Mouse (Mus musculus) CD4-positive, CD25-positive, alpha-beta regulatory T cell (primary cell): ENCODE results near the gene Vax1. TPM values are rescaled to one million over a fixed set of nuclear protein-coding genes. Genes with fewer than 3 reads are reported as not detected.

Experiments used
- polyA plus RNA-seq: library from polyadenylated mRNA; unstranded; fragments of 100-300 nt; shearing (Covaris generic); gene quantifications from one replicate; pipeline ENCODE4 v1.2.1, GENCODE M21; 2017

The Vax1 gene
- polyA plus RNA-seq = not detected

GRCm38 (mm10) chr19:59169936-59170765 is at the start of gene Vax1:
Gene Vax1, minus strand, starts transcription at chr19:59170056.

GRCm38 (mm10) chr19:59218991-59219390 is 49.1 kb upstream of the Vax1 start, which contains the start of gene Kcnk18:
Gene Kcnk18, plus strand, starts transcription at chr19:59219214.

Other genes starting within 250 kb of the Vax1 start
- gene Eno4, start 226.6 kb downstream of the Vax1 start, polyA plus RNA-seq = 0.07 TPM
- gene Hspa12a, start 226.4 kb downstream of the Vax1 start, polyA plus RNA-seq = 1.8 TPM
- 0.71 TPM for gene Shtn1, start 94.0 kb downstream of the Vax1 start, polyA plus RNA-seq
- gene Kcnk18, start 49.2 kb upstream of the Vax1 start, polyA plus RNA-seq = not detected
- 5.4 TPM for gene Slc18a2, start 90.8 kb upstream of the Vax1 start, polyA plus RNA-seq
- 65.0 TPM for gene Rps12-ps3, start 152.2 kb upstream of the Vax1 start, polyA plus RNA-seq
- 28.1 TPM for gene Pdzd8, start 175.7 kb upstream of the Vax1 start, polyA plus RNA-seq